Mouse (Mus musculus): Measurements from ENCODE around the gene Manba.

The Manba gene

GRCm38 (mm10) chr3:135580439-135581275 is 95.2 kb downstream of the Manba start:
- DNase-seq (ENCODE audit: low spot score in 2 of 2), result no peak

- no peak for DNase-seq (ENCODE audit: low spot score in 2 of 2)
Measured at GRCm38 (mm10) chr3:135581606-135582117, 96.3 kb downstream of the Manba start.

DNA sequence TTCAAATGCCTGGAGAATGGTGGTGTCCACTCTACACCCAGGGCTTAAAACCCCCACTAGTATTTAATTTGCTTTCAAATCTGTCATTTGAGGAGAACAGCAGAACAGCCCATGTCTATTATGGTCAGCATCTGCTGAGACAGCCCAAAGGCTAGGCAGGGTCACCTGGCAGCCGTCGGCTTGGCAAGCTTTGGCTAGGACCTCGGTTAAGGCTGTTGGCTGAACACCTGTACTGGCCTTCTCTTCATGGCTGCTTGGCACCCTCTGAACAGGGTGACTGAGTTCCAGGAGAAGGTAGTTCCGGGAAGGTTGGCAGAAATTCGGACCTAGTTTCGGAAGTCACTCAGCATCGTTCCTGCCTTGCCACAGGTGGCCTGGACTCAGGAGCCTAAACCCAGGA is 96.8 kb downstream of the Manba start:
- no peak for DNase-seq (ENCODE audit: low spot score in 2 of 2)

DNA sequence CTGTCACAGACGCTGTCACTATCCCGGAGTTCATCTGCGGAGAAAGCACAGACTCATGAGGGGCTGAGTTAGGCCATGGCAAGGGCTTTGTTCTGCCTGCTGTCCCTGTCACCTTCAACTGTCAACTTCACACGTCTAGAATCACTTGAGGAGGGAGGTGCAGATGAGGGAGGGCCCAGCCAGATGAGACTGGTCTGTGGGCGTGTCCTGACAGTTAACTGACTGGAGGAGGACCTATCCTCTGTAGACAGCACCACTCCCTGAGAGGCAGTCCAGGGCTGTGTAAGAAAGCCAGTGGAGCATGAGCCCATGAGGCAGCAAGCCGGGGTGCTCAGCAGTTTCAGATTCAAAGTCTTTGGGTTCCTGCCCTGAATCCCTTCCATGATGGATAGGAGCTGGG is 100.1 kb downstream of the Manba start:
- DNase-seq (ENCODE audit: low spot score in 2 of 2), result no peak

DNA sequence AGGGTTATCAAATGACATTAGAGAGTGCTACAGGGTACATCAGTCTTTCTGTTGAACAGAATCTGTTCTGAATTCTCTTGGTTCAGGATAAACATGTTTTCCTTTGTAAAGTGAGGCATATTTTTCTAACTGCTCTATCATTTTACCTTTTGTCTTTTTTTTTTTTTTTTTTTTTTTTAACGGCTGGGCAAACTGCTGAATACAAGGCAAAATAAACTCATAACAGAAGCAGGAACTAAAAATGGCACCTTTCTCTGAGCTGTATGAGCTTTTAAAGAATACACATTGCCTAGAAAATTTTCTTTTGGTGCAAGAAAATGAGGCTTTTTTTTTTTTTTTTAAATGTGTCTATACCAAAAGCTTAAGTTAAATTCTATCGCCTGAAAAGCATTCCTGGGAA is 100.6 kb downstream of the Manba start:
- DNase-seq (ENCODE audit: low spot score in 2 of 2), result no peak

- no peak for DNase-seq (ENCODE audit: low spot score in 2 of 2)
Measured at GRCm38 (mm10) chr3:135586471-135586880, 101.1 kb downstream of the Manba start.

GRCm38 (mm10) chr3:135590471-135590870 is 105.1 kb downstream of the Manba start:
- no peak for DNase-seq (ENCODE audit: low spot score in 2 of 2)

DNA sequence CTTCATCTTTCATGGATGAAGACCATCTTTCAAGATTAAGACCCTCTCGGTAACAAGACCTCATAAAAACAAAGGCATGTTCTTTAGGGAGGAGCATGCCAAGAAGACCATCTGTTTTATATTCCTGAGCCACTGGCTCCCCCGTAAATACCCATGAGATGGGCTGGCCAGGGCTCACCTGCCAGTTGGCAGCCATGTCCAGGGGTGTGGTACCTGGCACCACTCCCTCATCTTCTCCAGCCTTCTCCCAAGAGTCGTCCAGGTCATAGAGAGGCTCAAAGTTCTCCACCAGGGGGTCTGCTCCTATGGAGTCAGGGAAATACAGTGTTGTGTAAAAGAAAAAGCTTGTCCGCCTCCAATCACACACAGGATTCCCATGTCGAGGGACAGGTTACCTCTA is 106.0 kb downstream of the Manba start:
- no peak for DNase-seq (ENCODE audit: low spot score in 2 of 2)

- no peak for DNase-seq (ENCODE audit: low spot score in 2 of 2)
Measured at GRCm38 (mm10) chr3:135592011-135592410, 106.6 kb downstream of the Manba start.

- no peak for DNase-seq (ENCODE audit: low spot score in 2 of 2)
Measured at GRCm38 (mm10) chr3:135594238-135594917, 109.0 kb downstream of the Manba start.

- no peak for DNase-seq (ENCODE audit: low spot score in 2 of 2)
Measured at GRCm38 (mm10) chr3:135597014-135597413, 111.6 kb downstream of the Manba start.

DNA sequence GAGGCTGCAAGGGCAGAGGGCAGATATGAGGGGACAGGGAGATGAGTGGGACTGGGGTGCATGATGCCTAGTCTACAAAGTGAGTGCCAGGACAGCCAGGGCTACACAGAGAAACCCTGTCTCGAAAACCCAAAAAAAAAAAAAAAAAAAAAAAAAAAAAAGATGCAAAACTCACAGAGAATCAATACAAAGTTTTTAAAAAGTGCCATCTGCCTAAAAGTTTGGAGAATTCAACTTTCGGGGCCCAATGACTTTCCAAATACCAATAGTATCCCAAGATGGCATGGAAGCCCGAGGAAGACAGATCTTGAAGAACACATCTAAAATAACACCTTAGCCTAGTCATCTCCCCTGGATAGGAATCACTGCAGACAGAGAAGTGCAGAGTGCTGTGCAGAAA is 112.9 kb downstream of the Manba start:
- DNase-seq (ENCODE audit: low spot score in 2 of 2), result no peak

DNA sequence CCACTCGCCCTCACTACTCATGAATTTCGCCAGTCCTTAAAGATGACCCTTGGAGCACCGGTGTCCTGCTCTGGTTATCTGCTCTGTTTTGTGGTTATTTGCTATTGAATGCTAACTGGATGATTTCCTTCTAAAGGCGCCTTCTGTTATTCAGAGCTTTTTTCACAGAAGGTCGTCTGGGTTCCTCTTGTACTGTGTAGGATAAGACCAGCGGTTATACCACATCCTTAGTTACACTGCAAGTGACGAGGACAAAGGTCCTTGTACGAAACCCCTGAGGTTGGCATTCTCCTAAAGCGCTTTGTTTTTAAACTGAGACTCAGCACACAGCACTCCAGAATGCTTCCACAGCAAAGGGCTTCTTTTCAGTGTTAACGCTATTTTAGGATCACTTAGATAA is 117.3 kb downstream of the Manba start:
- no peak for DNase-seq (ENCODE audit: low spot score in 2 of 2)

GRCm38 (mm10) chr3:135604626-135605417 is 119.4 kb downstream of the Manba start:
- DNase-seq (ENCODE audit: low spot score in 2 of 2), result no peak

DNA sequence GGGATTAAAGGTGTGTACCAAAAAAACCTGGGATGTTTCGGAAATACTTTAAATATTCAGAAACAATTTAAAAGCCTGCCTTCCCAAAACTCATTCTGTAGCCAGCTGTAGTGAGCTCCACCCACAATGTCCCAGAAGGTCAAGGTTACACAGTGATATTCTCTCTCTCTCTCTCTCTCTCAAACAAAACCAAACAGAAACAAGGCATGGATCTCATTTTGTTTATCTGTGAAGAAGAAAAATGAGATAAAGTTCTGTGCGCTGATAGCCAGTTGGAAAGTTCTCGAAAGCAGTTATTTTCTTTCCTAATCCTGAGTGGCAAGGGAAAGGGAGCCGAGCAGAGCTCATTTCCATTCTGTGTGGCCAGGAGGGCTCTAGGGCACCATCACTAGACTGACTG is 120.1 kb downstream of the Manba start:
- no peak for DNase-seq (ENCODE audit: low spot score in 2 of 2)

DNA sequence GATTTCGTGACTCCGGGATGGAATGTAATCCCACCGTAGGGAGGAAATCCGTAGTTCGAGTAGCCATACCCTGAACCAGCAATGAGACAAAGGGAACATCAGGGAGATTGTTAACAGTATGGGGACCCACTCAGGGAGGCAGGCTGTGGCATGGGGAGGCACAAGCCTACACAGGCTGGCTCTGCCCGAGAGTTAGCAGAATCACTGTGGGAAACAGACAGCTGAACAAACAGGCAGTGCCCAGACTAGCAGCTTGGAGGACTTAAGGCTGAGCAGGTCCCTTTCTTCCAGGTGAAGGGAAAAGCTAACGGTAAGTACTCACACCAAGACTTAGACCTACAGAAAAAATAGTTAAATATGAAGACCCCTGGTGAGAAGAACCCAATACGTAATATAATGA is 121.2 kb downstream of the Manba start:
- DNase-seq (ENCODE audit: low spot score in 2 of 2), result no peak

GRCm38 (mm10) chr3:135607021-135607420 is 121.6 kb downstream of the Manba start:
- DNase-seq (ENCODE audit: low spot score in 2 of 2), result no peak

DNA sequence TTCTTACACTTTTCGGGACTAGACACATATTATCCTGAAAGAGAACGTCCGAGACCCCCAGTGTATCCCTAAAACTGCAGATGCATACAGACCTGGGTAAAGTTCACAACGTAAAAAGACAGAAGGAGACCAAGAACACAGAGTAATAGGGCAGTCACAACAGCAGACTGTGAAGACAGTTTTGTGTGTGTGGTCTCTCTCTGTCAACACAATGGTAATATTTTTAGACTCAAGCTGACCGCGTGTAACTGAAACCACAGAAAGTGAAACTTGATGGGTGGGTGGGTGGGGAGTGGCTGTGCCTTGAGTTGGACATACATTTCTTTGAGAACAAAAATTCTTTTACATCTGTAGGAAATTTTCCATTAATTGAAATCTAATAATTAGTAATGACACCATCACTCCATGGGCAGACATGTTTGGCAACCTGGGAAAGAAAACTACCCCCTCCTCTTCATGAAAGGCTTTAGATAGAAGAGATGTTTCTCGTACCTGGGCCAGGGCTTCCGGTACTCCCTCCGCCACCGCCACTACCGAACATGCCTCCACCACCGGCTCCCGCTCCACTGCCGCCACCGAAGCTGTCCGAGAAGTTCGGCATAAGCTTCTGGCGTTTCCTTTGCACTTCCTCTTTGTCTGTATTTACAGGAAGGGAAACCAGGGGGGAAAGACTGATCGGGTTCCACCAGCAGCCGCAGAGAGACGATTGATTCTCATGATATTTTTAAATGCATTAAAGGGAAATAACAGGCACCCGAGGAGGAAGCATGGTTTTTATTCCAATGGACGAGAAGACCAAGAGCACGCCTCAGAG is 122.5 kb downstream of the Manba start:
- DNase-seq (ENCODE audit: low spot score in 2 of 2), result no peak

- no peak for DNase-seq (ENCODE audit: low spot score in 2 of 2)
Measured at GRCm38 (mm10) chr3:135610221-135610620, 124.8 kb downstream of the Manba start.

DNA sequence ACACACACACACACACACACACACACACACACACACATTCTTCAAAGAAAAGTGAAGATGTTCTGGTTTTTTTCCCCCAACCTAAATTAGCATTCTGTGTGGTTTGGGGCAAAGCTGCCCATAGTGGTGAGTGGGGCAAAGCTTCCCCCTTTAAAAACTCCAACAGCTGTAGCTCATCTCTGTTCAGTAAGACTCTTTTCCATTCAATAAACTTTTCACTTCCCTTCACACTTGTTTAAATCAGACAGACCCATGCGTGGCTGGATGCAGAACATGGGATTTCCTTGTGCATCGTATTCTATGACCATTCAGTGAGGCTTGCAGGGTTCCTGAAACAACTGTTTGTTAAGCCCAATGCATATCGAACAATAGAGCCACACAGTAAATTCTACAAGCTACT is 129.0 kb downstream of the Manba start:
- DNase-seq (ENCODE audit: low spot score in 2 of 2), result no peak

DNA sequence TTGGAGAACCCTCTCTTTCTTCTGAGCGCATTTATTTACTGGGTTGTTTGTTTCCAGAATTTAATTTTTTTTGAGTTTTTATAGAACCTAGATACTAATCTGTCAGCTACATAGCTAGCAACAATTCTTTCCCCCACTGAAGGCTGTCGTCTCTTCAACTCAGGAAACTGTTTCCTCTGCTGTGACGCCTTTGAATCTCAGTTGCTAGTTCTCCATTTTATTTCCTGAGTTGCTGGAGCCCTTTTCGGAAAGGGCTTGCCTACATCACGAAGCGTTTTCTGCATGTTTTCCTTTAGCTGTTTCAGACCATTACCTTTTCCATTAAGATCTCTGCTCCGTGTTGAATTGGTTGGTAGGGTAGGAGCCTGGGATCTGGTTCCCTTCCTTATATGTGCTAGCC is 131.3 kb downstream of the Manba start:
- DNase-seq (ENCODE audit: low spot score in 2 of 2), result no peak
